Mouse (Mus musculus) fibroblast of lung, adult 2 months (primary cell): ENCODE results near the gene Pllp.

Experiments
- DNase-seq: peaks from one replicate; pipeline ENCODE4 v3.0.0-alpha.2; 2011; ENCODE audit warnings: low read depth

Pllp gene

DNA sequence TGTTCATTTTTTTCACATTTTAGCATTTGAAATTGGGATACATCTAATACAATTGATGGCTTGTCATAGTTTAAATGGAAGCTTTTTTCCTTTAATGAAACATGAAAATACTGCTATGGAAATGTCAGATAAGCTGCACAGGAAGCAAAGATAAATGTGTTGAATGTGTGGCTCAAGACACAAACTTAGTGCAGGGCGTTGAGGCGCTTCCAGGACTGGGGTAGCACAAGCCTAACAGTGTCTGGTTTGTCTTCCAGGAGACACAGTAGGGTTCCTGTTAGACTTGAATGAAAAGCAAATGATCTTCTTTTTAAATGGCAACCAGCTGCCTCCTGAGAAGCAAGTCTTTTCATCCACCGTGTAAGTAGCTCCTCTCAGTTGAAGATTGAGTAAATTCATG, 46.6 kb downstream of the Pllp start:
- no peak for DNase-seq

DNA sequence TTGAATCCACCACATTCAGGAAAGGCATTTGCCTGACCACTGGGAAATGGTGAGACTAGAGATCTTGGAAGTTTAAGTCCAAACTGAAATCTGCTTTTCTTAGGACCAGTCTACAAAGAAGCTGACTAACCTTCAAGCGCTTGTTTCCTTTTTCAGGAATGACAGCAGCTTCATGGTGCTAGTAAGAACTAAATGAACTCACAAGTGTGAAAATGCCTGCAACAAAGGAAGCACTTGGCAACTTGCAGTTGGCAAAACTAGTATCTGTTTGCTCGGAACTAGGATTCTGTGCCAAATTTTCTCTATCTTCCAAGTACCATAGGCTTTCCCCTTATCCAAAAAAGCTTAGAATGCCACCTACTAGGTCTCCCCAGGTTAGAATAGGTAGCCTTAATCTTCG, 49.9 kb downstream of the Pllp start:
- DNase-seq = no peak

DNA sequence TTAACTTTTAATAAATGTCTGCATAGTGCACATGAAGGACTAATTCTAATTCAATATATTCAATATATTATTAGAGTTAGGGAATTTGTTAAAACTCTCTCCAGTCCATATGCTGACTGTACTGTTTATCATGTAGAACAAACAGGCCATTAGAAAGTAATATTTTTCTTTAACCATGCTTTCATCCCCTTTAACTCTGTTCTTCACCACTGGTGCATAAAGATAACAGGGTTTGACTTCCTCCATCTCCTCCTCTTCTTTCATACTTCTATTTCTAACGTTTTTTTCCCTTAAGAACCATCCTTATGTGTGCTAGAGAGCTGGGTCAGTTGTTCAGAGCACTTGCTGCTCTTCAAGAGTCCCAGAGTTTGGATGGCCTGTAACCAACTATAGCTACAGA, 50.9 kb downstream of the Pllp start:
- no peak for DNase-seq

DNA sequence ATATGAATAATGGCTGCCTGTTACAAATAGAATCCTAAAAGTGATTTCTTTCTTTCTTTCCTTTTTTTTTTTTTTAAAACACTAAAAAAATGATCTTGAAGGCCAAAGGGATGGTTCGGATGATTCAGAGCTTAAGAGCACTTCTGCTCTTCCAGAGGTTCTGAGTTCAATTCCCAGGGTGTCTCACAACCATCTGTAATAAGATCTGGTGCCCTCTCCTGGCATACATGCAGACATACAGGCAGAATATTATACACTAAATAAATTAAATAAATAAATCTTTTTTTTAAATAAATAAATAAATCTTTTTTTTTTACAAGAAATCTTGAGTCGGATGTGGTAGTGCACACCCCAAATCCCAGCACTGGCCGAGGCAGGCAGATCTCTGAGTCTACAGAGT, 54.1 kb downstream of the Pllp start:
- DNase-seq = no peak

DNA sequence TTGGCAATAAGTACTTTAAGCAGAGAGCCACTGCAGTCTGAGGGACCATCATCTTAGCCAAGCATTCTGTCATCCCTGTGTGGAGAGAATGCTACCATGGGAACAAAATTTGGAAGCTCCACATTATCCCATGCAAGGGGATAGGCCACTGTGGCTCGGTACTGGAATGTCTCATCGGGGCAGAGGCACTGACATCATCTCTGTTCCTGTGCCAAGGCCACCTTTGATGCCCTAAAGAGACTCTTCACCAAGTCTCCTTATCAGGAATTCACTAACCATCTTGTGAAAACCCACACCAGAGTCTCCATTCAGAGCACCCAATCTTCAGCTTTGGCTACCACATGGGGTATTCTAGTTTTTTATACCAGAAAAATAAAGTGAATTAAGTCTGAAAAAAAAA, 54.9 kb downstream of the Pllp start:
- DNase-seq = no peak

DNA sequence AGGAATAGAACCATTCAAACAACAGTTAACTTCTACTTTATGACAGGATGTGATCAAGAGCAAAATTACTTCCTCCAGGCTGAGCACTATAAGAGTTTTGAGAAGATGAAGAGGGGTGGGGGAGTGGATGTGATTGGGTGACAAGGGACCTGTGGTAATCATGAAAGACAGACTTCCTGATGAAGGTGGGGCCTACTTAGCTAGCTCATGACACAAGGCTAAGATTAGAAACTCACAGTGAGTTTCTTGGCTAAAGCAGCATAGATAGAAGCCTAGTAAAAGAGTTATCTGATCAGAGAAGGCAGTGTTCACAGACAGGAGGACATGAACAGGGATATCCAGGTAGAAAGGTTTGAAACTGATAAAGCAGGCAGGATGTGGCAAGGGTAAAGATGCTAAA, 61.9 kb downstream of the Pllp start:
- no peak for DNase-seq

DNA sequence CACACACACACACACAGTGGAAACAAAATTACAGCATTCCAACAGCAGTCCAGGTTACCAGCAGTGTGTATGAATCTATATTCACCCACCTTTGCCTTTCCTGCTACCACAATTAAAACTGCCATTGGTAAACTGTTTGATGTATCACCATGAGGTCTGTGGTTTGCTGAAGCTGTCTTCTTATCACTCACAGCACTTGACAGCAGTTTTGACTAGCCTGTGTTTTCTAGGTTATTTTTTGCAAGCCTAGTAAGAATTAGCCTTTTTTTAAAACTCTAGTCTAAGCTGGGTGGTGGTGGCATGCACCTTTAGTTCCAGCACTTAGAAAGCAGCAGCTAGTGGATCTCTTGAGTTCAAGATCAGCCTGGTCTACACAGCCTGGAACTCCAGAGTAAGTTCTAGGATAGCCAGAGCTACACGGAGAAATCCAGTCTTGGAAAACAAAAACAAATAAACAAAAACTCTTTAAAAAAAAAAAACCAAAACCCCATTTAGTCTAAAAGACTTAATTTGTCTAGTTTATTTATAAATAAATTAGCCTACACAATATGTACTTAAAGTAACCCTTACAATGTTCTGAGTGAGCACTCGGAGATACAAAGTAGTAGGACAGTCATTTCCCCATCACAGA, 62.4 kb downstream of the Pllp start:
- no peak for DNase-seq
